ENCODE assay signal across 8 mouse cellular contexts in genomic region chr10:13564364-13565079, GRCm38 (mm10). TPM values are rescaled to one million over a fixed set of nuclear protein-coding genes. Genes with fewer than 3 reads are reported as not detected.
A peak's percentile ranks its signal among the peaks of the same experiment; 100 is the strongest.
DNase-seq lines count a peak whose midpoint lies in the region; ATAC-seq lines count a peak whose summit lies in the region.

No protein-coding gene starts in this region.

- no peaks in the 10 kb centered on the region for H3K27me3 ChIP-seq in forebrain, embryonic 15.5 days
- H3K27me3 ChIP-seq in lung, embryonic 16.5 days (ENCODE audit: control insufficient read depth, insufficient read depth, low read depth, low read length), result no peaks in the 10 kb centered on the region

- peak; percentile 82 for ATAC-seq in forebrain, embryonic 15.5 days (replicated peaks)
- peak; percentile 60; the same call in 1 of the 2 replicates for ATAC-seq in lung, embryonic 16.5 days (ENCODE audit: low read depth)

- no peaks in the 10 kb centered on the region for H3K9me3 ChIP-seq in forebrain, embryonic 15.5 days
- H3K9me3 ChIP-seq in lung, embryonic 16.5 days (ENCODE audit: control insufficient read depth, low read length), result no peaks in the 10 kb centered on the region

- peak overlapping the region; percentile 42 for H3K4me2 ChIP-seq in forebrain, embryonic 15.5 days (replicated peaks)
- H3K4me2 ChIP-seq in lung, embryonic 16.5 days (ENCODE audit: low read depth, low read length), result peak overlapping the region; percentile 50

- WGBS in forebrain, embryonic 15.5 days, result 27% methylated on average over 24 of the region's 24 CpGs
- 25% methylated on average over 24 of the region's 24 CpGs for WGBS in lung, embryonic 16.5 days

- H3K9ac ChIP-seq in forebrain, embryonic 15.5 days (replicated peaks), result no peak overlapping the region
- no peak overlapping the region for H3K9ac ChIP-seq in lung, embryonic 16.5 days (ENCODE audit: low read length)

- peak overlapping the region; percentile 20; the same call in 1 of the 2 replicates for H3K4me3 ChIP-seq in forebrain, embryonic 15.5 days
- peak overlapping the region; percentile 26 for H3K4me3 ChIP-seq in lung, embryonic 16.5 days (ENCODE audit: low read length)

- DNase-seq in CD8-positive naive resting alpha-beta T cell, adult 2 months (ENCODE audit: low read depth in 2 of 2, low spot score in 2 of 2), result peak; percentile 34 to 52
- DNase-seq in c-Kit-positive CD71-positive TER-119-positive erythroid progenitor cells, embryonic 14.5 days (ENCODE audit: low spot score), result peak; percentile 24
- peak; percentile 77 for DNase-seq in heart, postnatal 4 days
- peak; percentile 36 to 78 for DNase-seq in layer of hippocampus, adult 8-10 months (ENCODE audit: low spot score in 2 of 2)
- DNase-seq in ovary, postnatal 14 days (ENCODE audit: low spot score), result peak; percentile 51
- DNase-seq in thymus, postnatal 14 days, result peak; percentile 76

- H3K36me3 ChIP-seq in forebrain, embryonic 15.5 days, result 0 out of 2 replicates have a peak, but pooled peaks cover 5% of the 10 kb centered on the region
- H3K36me3 ChIP-seq in lung, embryonic 16.5 days (ENCODE audit: control insufficient read depth, insufficient read depth, low read length), result peaks cover 7% of the 10 kb centered on the region; the same call in 1 of the 2 replicates

- peaks cover 8% of the 10 kb centered on the region for H3K4me1 ChIP-seq in forebrain, embryonic 15.5 days
- H3K4me1 ChIP-seq in lung, embryonic 16.5 days (replicated peaks; ENCODE audit: control insufficient read depth, insufficient read depth, low read length), result no peaks in the 10 kb centered on the region

- no peak overlapping the region for H3K27ac ChIP-seq in forebrain, embryonic 15.5 days (replicated peaks)
- H3K27ac ChIP-seq in lung, embryonic 16.5 days (ENCODE audit: low read length), result no peak overlapping the region

RNA-seq across cellular contexts. Expression of gene Pex3, which starts 11.6 kb away (rescaled TPM):
- 29.3 and 30.7 TPM in 2 replicates for polyA plus RNA-seq in forebrain, embryonic 15.5 days (2015; fragmentation: Nextera tagmentation; extraction: Ambion mirVana)
- 10 to 100 TPM; 25.1 to 27.7 TPM for total RNA-seq in heart, postnatal 4 days (2021)
- total RNA-seq in layer of hippocampus, adult 8-10 months (2022), result 10 to 100 TPM; 26.3 to 34.2 (median 29.6) TPM
- 24.8 and 25.5 TPM in 2 replicates for polyA plus RNA-seq in lung, embryonic 16.5 days (2015; fragmentation: Nextera tagmentation; extraction: Ambion mirVana)

RNA-seq across cellular contexts. Expression of gene Adat2, which starts 11.8 kb away (rescaled TPM):
- 2.0 and 2.2 TPM in 2 replicates for polyA plus RNA-seq in forebrain, embryonic 15.5 days (2015; fragmentation: Nextera tagmentation; extraction: Ambion mirVana)
- total RNA-seq in heart, postnatal 4 days (2021), result 1 to 10 TPM; 4.3 to 5.0 TPM
- total RNA-seq in layer of hippocampus, adult 8-10 months (2022), result 10 to 100 TPM in 2 of 4 experiments, 1 to 10 TPM in 2; 7.3 to 11.5 (median 8.9) TPM
- 3.6 and 3.8 TPM in 2 replicates for polyA plus RNA-seq in lung, embryonic 16.5 days (2015; fragmentation: Nextera tagmentation; extraction: Ambion mirVana)

Comparison
In these comparisons a context has a peak if more than half of its experiments do, and no peak if none do; other contexts are left out.
1. DNase-seq: peak in every context shown above with its lines; median percentile 77 in heart, postnatal 4 days; 76 in thymus, postnatal 14 days; 57 in layer of hippocampus, adult 8-10 months; 51 in ovary, postnatal 14 days; 43 in CD8-positive naive resting alpha-beta T cell, adult 2 months; 24 in c-Kit-positive CD71-positive TER-119-positive erythroid progenitor cells, embryonic 14.5 days.